Mouse (Mus musculus) left cerebral cortex, postnatal 25 days (tissue): Measurements from ENCODE around the gene Pcyt1a. TPM values are rescaled to one million over a fixed set of nuclear protein-coding genes. Genes with fewer than 3 reads are reported as not detected.
A peak's percentile ranks its signal among the peaks of the same experiment; 100 is the strongest.
"Not testable (repeated sequence)": the region's sequence is repeated elsewhere in the genome, so short reads cannot be mapped to it uniquely, and the experiment has no call there.

Experiments used
- DNase-seq, 2 experiments: peaks; one replicate each; pipeline ENCODE4 v3.0.0; 2022; ENCODE audit warnings: low spot score in 2 of 2, mixed read lengths in 1 of 2
- intact Hi-C: fragments of 180-260 bp; cut with DNase I; formaldehyde crosslinking; loops from one replicate; pipeline ENCODE4 v1.15.1; 2025
- total RNA-seq, 2 experiments: library from RNA; stranded (reverse); gene quantifications; 2 replicates each; pipeline ENCODE4 v1.2.3; 2021

Gene Pcyt1a
- total RNA-seq, 2 experiments from 2014 or later = 38.2 to 40.3 TPM

DNA sequence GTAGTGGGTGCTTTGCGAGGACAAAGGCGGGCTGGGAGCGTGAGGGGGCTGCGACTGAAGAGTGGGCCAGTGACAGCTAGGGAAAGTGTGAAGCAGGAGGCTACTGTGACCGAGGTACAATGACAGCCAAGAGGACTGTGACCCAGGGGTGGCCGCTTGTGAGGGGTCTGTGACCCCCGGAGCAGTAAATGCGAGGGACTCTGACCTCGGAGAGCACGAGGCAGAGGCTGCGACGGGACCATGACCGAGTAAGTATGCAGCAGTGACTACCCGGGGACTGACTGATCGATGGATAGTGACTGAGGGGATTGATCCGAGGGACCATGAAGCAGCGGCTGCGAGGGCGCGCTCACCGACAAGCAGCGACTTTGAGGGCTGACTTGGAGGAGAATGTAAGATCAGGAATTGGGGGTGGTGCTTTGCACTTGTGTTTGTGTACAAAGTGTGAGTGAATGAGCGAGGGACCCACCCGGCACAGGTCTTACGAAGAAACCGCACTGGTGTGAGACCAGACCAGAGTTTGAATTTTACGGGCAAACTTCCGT lies 398 bp downstream of the Pcyt1a start:
- intact Hi-C loops = loop anchor here (2.0 kb wide), 1 partner anchor 98 kb away; the partner anchor contains the start of gene Ubxn7
- DNase-seq = no peak

DNA sequence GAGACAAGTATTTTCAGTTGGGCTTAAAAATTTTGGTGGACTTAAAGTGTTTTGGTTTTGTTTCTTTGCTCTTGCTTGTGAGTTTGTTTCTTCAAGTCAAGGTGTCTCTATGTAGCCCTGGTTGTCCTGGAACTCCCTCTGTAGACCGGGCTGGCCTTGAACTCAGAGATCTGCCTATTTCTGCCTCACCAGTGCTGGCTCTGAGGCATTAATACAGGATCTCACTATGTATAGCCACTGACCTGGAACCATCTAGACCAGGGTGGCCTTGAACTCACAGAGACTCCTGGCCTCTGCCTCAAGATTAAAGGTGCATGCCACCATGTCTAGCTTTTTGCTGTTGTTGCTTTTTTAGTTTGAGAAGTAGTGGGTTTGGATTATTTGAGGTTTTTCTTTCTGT lies 1.2 kb downstream of the Pcyt1a start:
- intact Hi-C loops = loop anchor here (2.0 kb wide), 1 partner anchor 99 kb away; the partner anchor contains the start of gene Ubxn7

DNA sequence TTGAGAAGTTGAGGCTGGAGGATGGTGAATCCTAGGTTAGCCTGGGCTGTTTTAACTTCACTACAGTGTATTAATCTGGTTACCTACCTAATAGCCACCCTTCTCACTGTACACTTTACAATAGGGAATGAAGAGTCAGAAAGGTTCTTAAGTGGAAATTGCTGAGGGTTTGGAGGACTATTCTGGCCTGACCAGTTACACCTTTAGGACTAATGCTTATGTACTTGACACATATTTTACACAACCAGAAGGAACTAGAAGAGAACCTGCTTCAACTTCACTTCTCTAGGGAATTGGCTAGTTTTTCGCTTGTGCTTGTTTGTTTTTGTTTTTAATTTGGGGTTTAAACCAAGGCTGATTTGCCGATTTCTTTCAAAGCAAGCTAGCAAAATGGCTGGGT lies 2.4 kb downstream of the Pcyt1a start:
- intact Hi-C loops = no loop called here
- DNase-seq = no peak

More for the DNA sequence above, 1.2 kb downstream of the Pcyt1a start:
- DNase-seq = no peak

DNA sequence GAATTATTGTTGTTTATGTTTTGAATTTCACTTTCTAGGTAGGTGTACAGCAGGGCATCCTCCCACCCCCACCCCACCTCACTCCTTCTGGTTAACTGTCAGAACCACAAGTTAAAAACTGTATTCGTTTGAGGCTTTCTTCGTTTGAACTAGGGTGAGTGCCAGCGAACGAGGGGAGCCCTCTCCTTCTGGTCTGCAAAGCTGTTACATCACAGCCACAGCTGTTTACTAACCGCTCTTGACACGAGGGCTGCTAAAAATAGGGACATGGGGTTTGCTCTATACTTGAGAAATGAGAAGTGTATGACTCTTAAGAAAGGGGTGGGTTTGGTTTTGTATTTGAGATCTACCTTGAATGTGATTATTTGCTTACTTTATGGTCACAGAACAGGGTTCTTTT lies 3.3 kb downstream of the Pcyt1a start:
- DNase-seq = no peak
- intact Hi-C loops = no loop called here

DNA sequence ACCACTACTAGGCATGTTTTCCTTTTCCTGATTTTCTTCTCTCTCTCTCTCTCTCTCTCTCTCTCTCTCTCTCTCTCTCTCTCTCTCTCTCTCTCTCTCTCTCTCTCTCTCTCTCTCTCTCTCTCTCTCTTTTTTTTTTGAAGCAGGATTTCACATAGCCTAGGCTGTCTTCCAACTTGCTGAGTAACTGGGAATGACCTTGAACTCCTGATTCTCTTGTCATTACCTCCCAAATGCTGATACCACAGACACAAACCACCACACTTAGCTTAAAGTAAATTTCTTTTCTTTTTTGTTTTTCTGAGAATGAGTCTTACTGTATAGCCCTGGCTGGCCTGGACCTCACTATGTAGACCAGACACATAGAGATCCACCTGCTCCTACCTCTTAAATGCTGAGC lies 4.0 kb downstream of the Pcyt1a start:
- intact Hi-C loops = no loop called here
- no peak for DNase-seq

DNA sequence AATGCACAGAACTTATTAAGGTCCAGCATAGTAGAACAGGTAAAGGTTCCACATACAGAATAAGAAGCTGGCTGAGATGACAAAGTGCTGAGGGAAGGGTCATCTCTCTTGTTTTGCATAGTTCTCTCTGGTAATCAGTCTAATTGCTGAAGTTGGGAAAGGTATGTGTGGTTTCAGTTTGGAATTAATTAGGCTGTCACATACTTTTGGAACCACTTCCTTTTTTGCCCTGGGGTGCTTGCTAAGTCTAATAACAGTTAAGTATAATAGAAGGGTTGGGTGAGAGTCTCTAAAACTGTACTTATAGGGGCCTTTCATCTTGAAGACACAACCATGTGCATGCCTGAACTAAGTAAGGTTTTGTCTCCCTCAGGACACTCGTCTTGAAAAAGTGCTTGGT lies 5.9 kb downstream of the Pcyt1a start:
- intact Hi-C loops = no loop called here

DNA sequence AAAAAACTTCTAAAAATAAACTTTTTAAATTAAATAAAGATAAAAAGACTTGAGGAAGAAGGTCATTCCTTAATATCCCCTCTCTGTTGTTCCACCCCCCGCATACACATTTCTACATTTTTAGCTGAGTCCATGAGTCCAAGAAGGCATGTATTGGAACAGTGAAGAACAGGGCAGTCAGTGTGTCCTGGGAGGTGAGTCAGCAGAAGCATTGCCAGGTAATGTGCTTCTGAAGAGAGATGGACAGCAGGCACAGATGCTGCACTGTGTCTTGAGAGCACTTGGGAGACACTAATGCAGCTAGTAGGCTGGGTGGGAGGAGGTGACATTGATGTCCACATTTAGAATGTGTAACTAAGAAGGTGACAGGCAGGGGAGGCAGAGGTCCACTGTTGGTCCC lies 6.5 kb downstream of the Pcyt1a start:
- DNase-seq = no peak
- intact Hi-C loops = no loop called here

More for the DNA sequence above, 5.9 kb downstream of the Pcyt1a start:
- no peak for DNase-seq

DNA sequence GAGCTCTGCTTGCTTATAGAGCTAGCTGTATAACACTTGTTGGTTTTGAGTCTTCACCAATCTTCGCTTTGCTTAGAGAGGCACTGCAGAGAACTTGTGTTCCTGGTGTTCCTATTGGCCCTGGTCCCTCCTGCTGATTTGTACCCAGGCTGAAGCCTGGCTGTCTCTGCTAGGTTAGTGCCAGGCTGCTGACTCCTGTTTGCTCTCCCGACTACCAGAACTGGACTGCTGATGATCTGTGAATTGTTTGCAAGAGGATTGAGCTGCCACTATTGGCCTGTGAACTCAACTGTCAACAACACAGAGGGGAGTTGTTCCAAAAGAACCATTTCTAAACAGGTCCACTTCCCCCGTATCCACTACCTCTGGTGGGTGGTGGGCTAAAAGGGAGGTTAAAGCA lies 10.7 kb downstream of the Pcyt1a start:
- intact Hi-C loops = no loop called here
- no peak for DNase-seq

DNA sequence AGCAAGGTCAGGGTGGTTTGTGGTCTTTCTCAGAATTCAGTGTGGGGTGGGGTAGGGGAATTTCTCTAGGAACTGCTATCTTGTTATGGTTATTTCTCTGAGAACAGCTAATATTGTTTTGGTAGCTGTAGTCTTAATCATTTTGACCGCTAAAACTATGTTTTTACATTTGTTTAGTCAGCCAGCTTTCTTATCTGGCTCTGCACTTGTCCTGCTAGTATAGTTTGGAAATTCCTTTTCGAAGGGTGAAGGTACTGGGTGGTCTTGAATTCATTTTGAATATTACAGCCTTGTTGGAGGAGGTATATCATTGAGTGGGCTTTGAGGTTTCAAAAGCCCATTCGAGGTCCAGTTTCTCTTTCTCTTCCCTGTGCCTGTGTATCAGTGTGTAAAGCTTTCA lies 13.9 kb downstream of the Pcyt1a start:
- intact Hi-C loops, DNase-seq: not testable (repeated sequence)

DNA sequence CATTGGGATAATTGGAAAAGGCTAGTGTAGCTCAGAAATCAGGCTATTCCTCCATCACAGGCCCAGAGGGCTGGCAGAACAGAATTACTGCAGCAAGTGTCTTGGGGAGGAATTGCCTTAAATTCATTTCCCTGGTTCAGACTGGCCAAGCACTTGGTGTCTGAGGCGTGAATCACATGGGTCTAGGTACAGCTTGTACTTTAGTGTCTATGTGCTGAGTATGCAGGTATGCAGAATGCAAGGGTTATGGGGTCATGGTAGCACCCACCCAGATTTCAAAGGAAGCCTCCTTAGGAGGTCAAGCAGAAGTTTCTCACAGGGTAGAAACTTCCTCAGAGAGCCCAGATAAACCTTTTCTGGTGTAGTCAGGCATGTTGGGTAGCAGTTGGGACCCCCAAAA lies 14.8 kb downstream of the Pcyt1a start:
- no peak for DNase-seq
- intact Hi-C loops = no loop called here

DNA sequence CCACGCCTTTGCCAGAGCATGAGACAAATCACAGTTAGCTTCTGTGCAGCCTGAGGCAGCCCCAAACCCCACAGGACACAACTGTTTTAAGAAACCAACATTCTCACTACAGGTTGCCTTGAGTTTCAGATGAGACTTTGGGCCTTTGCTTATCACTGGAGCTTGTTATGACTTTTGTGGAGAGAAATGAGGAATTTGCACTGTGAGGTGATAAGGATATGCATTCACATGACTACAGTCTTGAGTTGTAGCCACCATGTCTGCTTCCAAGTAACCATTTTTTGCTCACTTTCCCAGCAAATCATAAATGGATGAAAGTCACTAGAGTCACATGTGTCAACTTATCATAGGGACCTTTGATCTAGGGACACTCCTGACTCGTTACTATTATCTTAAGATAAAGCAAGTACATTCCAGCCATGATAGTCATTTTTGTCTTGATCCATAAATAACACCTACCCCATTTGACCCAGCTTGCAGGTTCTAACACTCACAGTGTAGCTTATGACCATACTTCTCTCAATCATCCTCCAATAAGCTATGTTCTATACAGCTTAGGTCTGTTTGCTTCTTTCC lies 15.9 kb downstream of the Pcyt1a start:
- no peak for DNase-seq
- intact Hi-C loops = no loop called here

DNA sequence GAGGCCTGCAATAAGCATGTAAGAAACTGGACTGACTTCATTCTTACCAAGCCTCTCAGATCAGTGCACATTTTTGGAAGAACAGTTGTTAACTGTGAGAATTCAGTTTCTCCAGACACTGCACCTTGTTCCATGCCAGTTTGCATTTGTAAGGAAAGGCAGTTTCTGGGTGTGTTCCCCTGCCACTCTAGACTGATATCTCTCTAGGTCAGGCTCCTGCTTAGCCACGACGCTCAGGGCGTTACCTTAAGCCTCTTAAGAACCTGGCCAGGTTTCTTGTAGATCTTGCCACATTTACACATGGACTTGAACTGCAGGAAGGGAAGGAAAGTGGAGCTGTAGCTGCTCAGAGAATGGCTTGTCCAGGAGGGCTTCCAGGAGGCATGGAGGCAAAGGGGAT lies 18.9 kb downstream of the Pcyt1a start:
- intact Hi-C loops = no loop called here
- DNase-seq = no peak

DNA sequence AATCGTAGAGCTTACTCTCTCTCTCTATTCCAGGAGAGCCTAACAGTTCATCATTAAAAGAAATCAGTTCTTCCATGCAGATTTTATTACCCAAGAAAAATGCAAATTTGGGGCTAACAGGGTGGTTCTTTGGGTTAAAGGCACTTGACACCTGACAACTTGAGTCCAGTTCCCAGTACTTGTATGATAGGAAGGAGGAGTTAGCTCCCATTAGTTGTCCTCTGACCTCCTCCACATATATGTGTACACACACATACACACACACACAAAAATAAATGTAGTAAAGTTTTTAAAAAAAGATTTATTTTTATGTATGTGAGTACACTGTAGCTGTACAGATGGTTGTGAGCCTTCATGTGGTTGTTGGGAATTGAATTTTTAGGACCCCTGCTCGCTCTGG lies 19.4 kb downstream of the Pcyt1a start:
- no peak for DNase-seq
- intact Hi-C loops = no loop called here

DNA sequence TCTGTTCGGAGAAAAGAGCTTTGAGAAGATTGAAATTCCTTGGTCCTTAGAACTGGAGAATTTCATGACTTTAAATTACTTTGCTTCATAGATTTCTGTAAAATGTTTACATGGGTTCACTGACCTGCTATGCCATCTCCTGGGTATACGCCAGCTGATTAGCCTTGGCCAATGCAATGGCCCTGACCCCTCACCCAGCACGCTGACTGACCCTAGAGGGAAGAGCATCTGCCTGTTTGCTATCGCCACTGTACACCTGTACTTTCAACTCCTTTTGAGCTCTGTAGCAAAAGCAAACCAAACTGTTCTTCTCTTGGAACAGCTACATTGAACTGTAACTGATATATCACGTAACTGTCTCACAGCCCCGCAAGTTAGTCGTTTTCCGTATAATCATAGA lies 22.4 kb downstream of the Pcyt1a start:
- no peak for DNase-seq
- intact Hi-C loops = no loop called here

DNA sequence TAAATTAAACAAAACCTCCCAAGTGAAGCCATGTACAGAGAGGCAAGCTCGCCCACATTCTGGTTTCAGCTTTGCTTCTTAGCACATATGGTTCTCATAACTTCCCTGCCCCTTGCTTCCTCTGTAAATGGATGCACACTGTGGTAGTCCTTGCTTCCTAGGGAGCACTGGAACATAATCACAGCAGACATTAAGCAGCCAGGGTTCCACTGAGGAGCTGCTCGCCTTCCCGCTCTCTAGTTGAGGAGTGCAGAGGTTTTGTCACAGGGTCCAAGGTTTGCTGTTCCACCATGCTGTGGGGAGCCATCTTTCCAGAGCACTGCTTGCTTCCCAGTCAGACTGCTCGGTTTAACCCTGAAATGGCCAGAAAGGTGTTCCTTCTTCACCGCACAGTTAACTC lies 23.9 kb downstream of the Pcyt1a start:
- no peak for DNase-seq
- intact Hi-C loops = no loop called here

DNA sequence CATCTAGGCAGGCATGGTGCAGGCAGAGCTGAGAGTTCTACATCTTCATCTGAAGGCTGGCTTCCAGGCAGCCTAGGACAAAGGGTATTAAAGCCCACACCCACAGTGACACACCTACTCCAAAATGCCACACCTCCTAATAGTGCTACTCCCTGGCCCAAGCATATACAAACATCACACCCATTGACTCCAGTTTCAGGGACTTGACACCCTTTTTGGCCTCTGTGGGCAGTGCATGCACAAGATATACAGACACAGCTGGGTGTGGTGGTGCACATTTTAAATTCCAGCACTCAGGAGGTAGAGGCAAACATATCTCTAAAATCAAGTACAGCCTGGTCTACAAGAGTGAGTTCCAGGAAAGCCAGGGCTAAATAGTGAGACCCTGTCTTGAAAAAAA lies 25.4 kb downstream of the Pcyt1a start:
- intact Hi-C loops = no loop called here
- DNase-seq = no peak

DNA sequence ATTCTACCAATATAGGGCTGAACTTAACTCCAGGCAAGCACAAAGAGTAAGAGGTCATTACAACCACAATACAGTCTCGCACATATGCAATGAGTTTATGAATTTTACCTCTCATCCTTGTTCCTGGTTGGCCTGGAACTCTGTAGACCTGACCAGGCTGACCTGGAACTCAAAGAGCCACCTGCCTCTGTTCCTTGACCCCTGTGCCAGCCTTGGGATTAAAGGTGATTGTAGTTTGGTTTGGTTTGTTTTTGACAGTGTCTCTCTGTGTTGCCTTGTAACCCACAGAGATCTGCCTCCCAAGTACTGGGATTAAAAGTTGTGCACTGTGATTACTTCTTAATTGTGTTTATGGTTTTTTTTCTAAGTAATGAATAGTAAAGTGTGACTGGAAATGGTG lies 26.0 kb downstream of the Pcyt1a start:
- DNase-seq = no peak
- intact Hi-C loops = no loop called here

DNA sequence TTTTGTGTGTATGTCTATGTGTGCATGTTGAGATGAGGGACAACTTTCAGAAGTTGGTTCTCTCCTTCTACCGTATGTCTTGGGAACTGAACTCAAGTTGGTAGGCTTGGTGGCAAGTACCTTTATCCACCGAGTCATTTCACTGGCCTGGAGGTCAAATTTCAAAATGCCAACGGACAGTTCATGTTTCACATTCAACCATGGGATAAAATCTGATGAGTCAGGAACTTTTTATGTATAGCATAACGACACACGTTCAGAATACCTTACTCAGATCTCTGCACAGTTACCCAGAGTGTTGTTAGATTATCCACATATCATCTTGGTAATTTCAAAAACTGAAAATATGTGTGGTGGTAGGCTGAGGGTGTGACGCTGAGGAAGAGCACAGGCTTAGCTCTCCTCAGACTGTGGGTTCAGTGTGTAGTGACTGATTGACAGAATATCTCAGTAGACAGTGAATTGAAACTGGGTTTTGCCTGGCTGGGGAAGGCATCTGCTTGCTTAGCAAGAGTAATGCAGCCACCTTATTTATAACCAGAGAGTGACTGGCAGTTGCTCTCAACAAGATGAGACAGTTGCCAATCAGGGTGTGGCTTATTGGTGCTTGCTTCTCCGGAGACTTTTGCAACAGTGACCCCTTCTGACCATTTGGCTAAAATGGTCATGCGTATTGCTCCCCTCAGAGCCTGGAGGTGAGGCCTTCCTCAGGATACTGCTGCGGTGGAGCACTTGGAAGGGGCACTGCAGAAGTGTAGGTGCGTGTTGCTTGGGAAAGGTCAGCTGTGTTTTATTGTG lies 27.1 kb downstream of the Pcyt1a start:
- intact Hi-C loops = no loop called here

DNA sequence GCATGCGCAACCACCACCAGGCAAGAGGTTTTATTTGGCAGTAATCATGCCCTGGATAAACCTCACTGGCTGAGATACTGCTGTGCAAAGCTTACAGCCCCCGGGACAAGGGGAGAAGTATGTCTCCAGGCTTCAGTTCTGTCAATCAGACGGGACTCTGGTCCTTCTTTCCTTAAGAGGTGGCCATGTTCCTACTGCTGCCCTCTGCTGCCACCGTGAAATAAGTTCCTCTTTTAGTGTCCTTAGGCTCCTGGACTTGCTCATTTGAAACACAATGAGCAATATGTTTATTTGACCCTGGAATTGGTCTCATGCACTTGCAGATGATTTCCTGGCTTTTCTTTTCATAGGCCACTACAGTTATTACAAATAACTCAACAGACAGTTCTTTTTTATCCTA lies 29.8 kb downstream of the Pcyt1a start:
- intact Hi-C loops = no loop called here

More for the DNA sequence above, 27.1 kb downstream of the Pcyt1a start:
- DNase-seq = peak; percentile 16 to 30

DNA sequence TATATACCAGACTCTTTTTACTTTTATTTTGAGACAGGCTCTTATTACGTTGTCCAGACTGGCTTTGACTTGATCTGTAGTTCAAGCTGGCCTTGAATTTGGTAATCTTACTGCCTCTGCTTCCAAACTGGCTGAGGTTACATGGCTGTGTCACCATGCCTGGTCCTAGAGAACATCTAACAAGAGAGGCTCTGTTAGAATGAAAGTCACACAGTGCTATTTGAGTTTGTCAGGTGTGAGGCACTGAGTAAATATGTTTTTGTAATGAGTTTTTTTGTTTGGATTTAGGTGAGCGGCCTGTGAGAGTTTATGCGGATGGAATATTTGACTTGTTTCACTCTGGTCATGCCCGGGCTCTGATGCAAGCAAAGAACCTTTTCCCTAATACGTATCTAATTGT lies 31.0 kb downstream of the Pcyt1a start:
- intact Hi-C loops = no loop called here
- no peak for DNase-seq

More for the DNA sequence above, 29.8 kb downstream of the Pcyt1a start:
- no peak for DNase-seq

DNA sequence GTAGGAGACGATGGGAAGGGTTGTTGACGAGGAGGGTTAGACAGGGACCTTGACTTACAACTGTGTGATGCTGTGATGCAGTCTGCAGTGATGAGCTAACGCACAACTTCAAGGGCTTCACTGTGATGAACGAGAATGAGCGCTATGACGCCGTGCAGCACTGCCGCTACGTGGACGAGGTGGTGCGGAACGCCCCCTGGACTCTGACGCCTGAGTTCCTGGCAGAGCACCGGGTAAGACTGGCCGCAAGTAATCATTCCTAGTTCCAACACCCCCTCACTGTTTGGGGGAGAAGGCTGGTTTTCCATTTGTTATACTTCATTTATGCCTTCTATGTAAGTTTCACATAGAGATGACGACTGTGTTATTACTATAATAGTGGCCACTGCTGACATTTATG lies 32.2 kb downstream of the Pcyt1a start:
- intact Hi-C loops = no loop called here
- no peak for DNase-seq
